Mouse (Mus musculus) gastrocnemius, postnatal 4 days (tissue): ENCODE data around the gene Osm. TPM values are rescaled to one million over a fixed set of nuclear protein-coding genes. Genes with fewer than 3 reads are reported as not detected.

ENCODE experiments used
- DNase-seq, 2 experiments: peaks; one replicate each; pipeline ENCODE4 v3.0.0; 2021 to 2022; ENCODE audit warnings: low spot score in 2 of 2, mixed read lengths in 2 of 2
- long read RNA-seq, 2 experiments: library from polyadenylated mRNA; stranded (forward); transcript quantifications; one replicate each; pipeline ENCODE4 v2.0.0; 2021
- total RNA-seq, 2 experiments: library from RNA; stranded (reverse); gene quantifications; 2 replicates each; pipeline ENCODE4 v1.2.3; 2021

Gene Osm
- under 1 TPM; 0.22 to 0.36 TPM for total RNA-seq
- long read RNA-seq, experiment 1, partial matches to known transcripts, result 0 of 1 reads
- long read RNA-seq, experiment 1, other reads (novel, unspliced or antisense), result 0 of 1 reads
- long read RNA-seq, experiment 2, partial matches to known transcripts, result 0 of 1 reads
- long read RNA-seq, experiment 2, other reads (novel, unspliced or antisense), result 0 of 1 reads

- DNase-seq, result no peak
Measured at GRCm38 (mm10) chr11:4235665-4236545, at the start of gene Osm. Osm (plus strand) TSS chr11:4236420.

- DNase-seq, result peak; percentile 92 to 97
Measured at GRCm38 (mm10) chr11:4186486-4187317, 49.5 kb upstream of the Osm start, which contains the start of gene Tbc1d10a. Tbc1d10a (plus strand) TSS chr11:4186789.

- no peak for DNase-seq
Measured at GRCm38 (mm10) chr11:4187318-4187700, 48.9 kb upstream of the Osm start.

- no peak for DNase-seq
Measured at GRCm38 (mm10) chr11:4189182-4189581, 47.0 kb upstream of the Osm start.

- DNase-seq, result no peak
Measured at GRCm38 (mm10) chr11:4190677-4191076, 45.5 kb upstream of the Osm start.

- no peak for DNase-seq
Measured at GRCm38 (mm10) chr11:4192757-4193156, 43.5 kb upstream of the Osm start.

GRCm38 (mm10) chr11:4193420-4193819 is 42.8 kb upstream of the Osm start:
- DNase-seq, result no peak

- no peak for DNase-seq
Measured at GRCm38 (mm10) chr11:4195597-4196031, 40.6 kb upstream of the Osm start.

- DNase-seq, result no peak
Measured at GRCm38 (mm10) chr11:4196636-4197035, 39.6 kb upstream of the Osm start.

GRCm38 (mm10) chr11:4197691-4198090 is 38.5 kb upstream of the Osm start:
- DNase-seq, result no peak

GRCm38 (mm10) chr11:4201981-4202700 is 34.1 kb upstream of the Osm start:
- DNase-seq, result no peak

GRCm38 (mm10) chr11:4202995-4203704 is 33.1 kb upstream of the Osm start:
- no peak for DNase-seq

GRCm38 (mm10) chr11:4203705-4204074 is 32.5 kb upstream of the Osm start:
- DNase-seq, result peak in 1 of 2 experiments; percentile 55

- no peak for DNase-seq
Measured at GRCm38 (mm10) chr11:4205097-4205655, 31.0 kb upstream of the Osm start.

- DNase-seq, result no peak
Measured at GRCm38 (mm10) chr11:4205951-4206350, 30.3 kb upstream of the Osm start.

GRCm38 (mm10) chr11:4206563-4206962 is 29.7 kb upstream of the Osm start:
- DNase-seq, result no peak

- DNase-seq, result no peak
Measured at GRCm38 (mm10) chr11:4207655-4208054, 28.6 kb upstream of the Osm start.

GRCm38 (mm10) chr11:4209556-4209955 is 26.7 kb upstream of the Osm start:
- DNase-seq, result no peak

- no peak for DNase-seq
Measured at GRCm38 (mm10) chr11:4210786-4211185, 25.4 kb upstream of the Osm start.

- DNase-seq, result no peak
Measured at GRCm38 (mm10) chr11:4213107-4213506, 23.1 kb upstream of the Osm start.
